Mouse (Mus musculus) spleen, adult 2 months (tissue): ENCODE measurements around the gene Trpc2.

Source experiments
- CTCF ChIP-seq: fragments of 200-500 bp; IDR thresholded peaks from 2 replicates; pipeline ENCODE4 v1.5.1; 2011; ENCODE audit warnings: mild to moderate bottlenecking, inconsistent platforms; ENCODE audit not compliant: insufficient read depth, insufficient read length, insufficient replicate concordance; ENCODE audit errors: extremely low read depth
- POLR2A ChIP-seq: fragments of 200-500 bp; IDR thresholded peaks from 2 replicates; pipeline ENCODE4 v1.6.1; 2011; ENCODE audit warnings: low read depth, low read length, inconsistent platforms

DNA sequence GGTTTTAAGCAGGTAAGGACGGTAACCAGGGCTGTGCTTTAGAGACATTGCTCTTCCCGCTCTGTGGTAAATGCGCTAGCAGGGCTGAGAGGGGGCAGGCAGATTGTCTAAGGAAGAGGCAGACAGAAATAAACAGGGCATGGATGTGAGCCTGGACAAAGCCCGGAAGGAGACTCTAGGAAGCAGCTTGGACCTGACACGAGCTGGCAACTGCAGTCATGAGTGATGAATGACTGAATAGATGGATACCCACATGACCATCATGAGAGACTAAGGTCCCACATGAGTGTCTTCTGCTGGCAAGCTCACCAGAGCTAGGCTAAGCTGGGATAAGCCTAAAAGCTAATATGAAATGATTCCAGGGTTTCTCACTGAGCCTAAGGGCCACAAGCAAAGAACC, 21.2 kb downstream of the Trpc2 start:
- TF ChIP-seq CTCF (no peak), POLR2A (no peak)
